Mouse (Mus musculus) CD4-positive, CD25-positive, alpha-beta regulatory T cell, adult 9 weeks (primary cell): ENCODE results near the gene 1700067P10Rik. TPM values are rescaled to one million over a fixed set of nuclear protein-coding genes. Genes with fewer than 3 reads are reported as not detected.

ENCODE experiments used
- polyA plus RNA-seq: library from polyadenylated mRNA; unstranded; fragments of 100-300 nt; shearing (Covaris generic); gene quantifications from one replicate; pipeline ENCODE4 v1.2.1, GENCODE M21; 2017

1700067P10Rik gene
- not detected for polyA plus RNA-seq

DNA sequence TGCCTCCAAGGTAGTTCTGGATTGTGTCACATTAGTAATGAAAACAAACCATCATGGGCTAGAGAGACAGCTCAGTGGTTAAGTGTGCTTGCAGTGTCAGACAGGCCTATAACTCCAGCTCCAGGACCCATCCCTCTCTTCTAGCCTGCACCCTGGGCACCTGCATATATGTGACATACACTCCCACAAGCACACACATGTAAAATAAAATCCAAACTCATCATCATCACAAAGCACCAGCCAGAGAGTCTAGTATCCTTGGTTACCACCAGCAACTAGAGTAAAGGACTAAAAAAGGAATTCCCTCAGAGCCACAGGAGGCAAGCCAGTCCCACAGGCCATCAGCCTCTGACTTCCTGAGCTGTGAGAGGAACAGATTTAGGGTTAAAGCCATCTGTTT lies at the start of gene 1700067P10Rik:
Gene 1700067P10Rik, plus strand, starts transcription at position 301 of the 400 bp plus-strand sequence.

Other genes starting within 250 kb of the 1700067P10Rik start
- gene Foxp4, start 164.7 kb upstream of the 1700067P10Rik start, polyA plus RNA-seq = 6.4 TPM
- gene 1700122O11Rik, start 51.0 kb upstream of the 1700067P10Rik start, polyA plus RNA-seq = not detected
- gene 9830107B12Rik, start 56.9 kb downstream of the 1700067P10Rik start, polyA plus RNA-seq = not detected
- gene A530064D06Rik, start 78.0 kb downstream of the 1700067P10Rik start, polyA plus RNA-seq = not detected
- not detected for gene Trem1, start 143.4 kb downstream of the 1700067P10Rik start, polyA plus RNA-seq
- not detected for gene Trem3, start 158.5 kb downstream of the 1700067P10Rik start, polyA plus RNA-seq
- 1.6 TPM for gene Treml4, start 175.0 kb downstream of the 1700067P10Rik start, polyA plus RNA-seq
- gene Treml2, start 210.2 kb downstream of the 1700067P10Rik start, polyA plus RNA-seq = 28.8 TPM
- gene B430306N03Rik, start 226.8 kb downstream of the 1700067P10Rik start, polyA plus RNA-seq = 6.3 TPM